Mouse (Mus musculus) forebrain, embryonic 16.5 days (tissue): Measurements from ENCODE around the gene Sult2a3. TPM values are rescaled to one million over a fixed set of nuclear protein-coding genes. Genes with fewer than 3 reads are reported as not detected.
"Not testable (repeated sequence)": the region's sequence is repeated elsewhere in the genome, so short reads cannot be mapped to it uniquely, and the experiment has no call there.

ENCODE experiments used
- ATAC-seq: fragments of 200-750 bp; cut with Nextera tagmentation; 2 replicates; pipeline ENCODE4 v1.8.0; 2017; ENCODE audit warnings: mild to moderate bottlenecking, moderate library complexity
- H3K27ac ChIP-seq: fragments of 300-500 bp; sonication (generic); 2 replicates; pipeline ENCODE4 v1.5.1; 2014; ENCODE audit warnings: low read length, control low read depth
- H3K27me3 ChIP-seq: fragments of 300-500 bp; sonication (generic); replicated peaks from 2 replicates; pipeline ENCODE4 v1.6.1; 2014; ENCODE audit warnings: low read length; ENCODE audit not compliant: control insufficient read depth, insufficient read depth
- H3K36me3 ChIP-seq: fragments of 300-500 bp; sonication (generic); 2 replicates; pipeline ENCODE4 v1.6.1; 2014; ENCODE audit not compliant: control insufficient read depth, insufficient read depth
- H3K4me1 ChIP-seq: fragments of 300-500 bp; sonication (generic); replicated peaks from 2 replicates; pipeline ENCODE4 v1.6.1; 2014; ENCODE audit warnings: low read length; ENCODE audit not compliant: control insufficient read depth, insufficient read depth
- H3K4me2 ChIP-seq: fragments of 300-500 bp; sonication (generic); 2 replicates; pipeline ENCODE4 v1.6.1; 2014; ENCODE audit warnings: mild to moderate bottlenecking, low read length, control low read depth
- H3K4me3 ChIP-seq: fragments of 300-500 bp; sonication (generic); replicated peaks from 2 replicates; pipeline ENCODE4 v1.5.1; 2014; ENCODE audit warnings: mild to moderate bottlenecking, low read length, control low read depth
- H3K9ac ChIP-seq: fragments of 300-500 bp; sonication (generic); replicated peaks from 2 replicates; pipeline ENCODE4 v1.6.1; 2014; ENCODE audit warnings: low read depth, low read length, control low read depth
- H3K9me3 ChIP-seq: fragments of 300-500 bp; sonication (generic); 2 replicates; pipeline ENCODE4 v1.6.1; 2016; ENCODE audit warnings: low read length; ENCODE audit not compliant: control insufficient read depth
- WGBS: fragments of 180-500 bp; shearing (Covaris S2); extraction: QIAGEN DNeasy Blood & Tissue Kit; methylation state at CpG from one replicate; pipeline ENCODE4 v1.1.7; 2014; 5-methylcytosine and 5-hydroxymethylcytosine counted together
- polyA plus RNA-seq: library from polyadenylated mRNA; unstranded; fragments of >200 nt; fragmentation: Nextera tagmentation; extraction: Ambion mirVana; gene quantifications from 2 replicates; pipeline ENCODE4 v1.2.1, GENCODE M21; 2015

The Sult2a3 gene
- not detected in 2 replicates for polyA plus RNA-seq

GRCm38 (mm10) chr7:14122944-14123343 is at the start of gene Sult2a3:
Gene Sult2a3 (minus strand): TSS chr7:14123044.
- Histone ChIP-seq H3K9ac (no peak within 1 kb of the TSS), H3K27ac (no peak within 1 kb of the TSS), H3K9me3 (peaks cover 3% of the 10 kb centered on the region), H3K36me3 (no peaks in the 10 kb centered on the region), H3K4me3 (no peak within 1 kb of the TSS), H3K4me2 (no peak within 1 kb of the TSS), H3K4me1 (no peaks in the 10 kb centered on the region), H3K27me3 (no peaks in the 10 kb centered on the region)
- ATAC-seq = no peak
- WGBS = 92% methylated on average over 2 of the region's 2 CpGs

- no peak overlapping the region for H3K4me2 ChIP-seq
- ATAC-seq = no peak
- no peaks in the 10 kb centered on the region for H3K27me3 ChIP-seq
- H3K36me3 ChIP-seq = no peaks in the 10 kb centered on the region
- no peak overlapping the region for H3K27ac ChIP-seq
- H3K4me1 ChIP-seq = no peaks in the 10 kb centered on the region
- H3K4me3 ChIP-seq = no peak overlapping the region
- peaks cover 3% of the 10 kb centered on the region for H3K9me3 ChIP-seq
- WGBS = 79% methylated on average over 2 of the region's 2 CpGs
- no peak overlapping the region for H3K9ac ChIP-seq
Observed at GRCm38 (mm10) chr7:14120436-14120835, 2.4 kb downstream of the Sult2a3 start.

GRCm38 (mm10) chr7:14119865-14120264 is 3.0 kb downstream of the Sult2a3 start:
- H3K4me1 ChIP-seq, H3K27ac ChIP-seq, H3K4me3 ChIP-seq, H3K9ac ChIP-seq, H3K9me3 ChIP-seq, H3K4me2 ChIP-seq, H3K27me3 ChIP-seq, ATAC-seq, H3K36me3 ChIP-seq: not testable (repeated sequence)
- 68% methylated on average over 3 of the region's 3 CpGs for WGBS

GRCm38 (mm10) chr7:14116761-14117160 is 6.1 kb downstream of the Sult2a3 start:
- no peaks in the 10 kb centered on the region for H3K27me3 ChIP-seq
- H3K4me3 ChIP-seq = no peak overlapping the region
- no peak overlapping the region for H3K4me2 ChIP-seq
- no peaks in the 10 kb centered on the region for H3K36me3 ChIP-seq
- H3K4me1 ChIP-seq = no peaks in the 10 kb centered on the region
- peaks cover 3% of the 10 kb centered on the region; the same call in 1 of the 2 replicates for H3K9me3 ChIP-seq
- H3K27ac ChIP-seq = no peak overlapping the region
- no peak for ATAC-seq
- 30% methylated on average over 1 of the region's 1 CpGs for WGBS
- H3K9ac ChIP-seq = no peak overlapping the region

- not testable (repeated sequence) for H3K4me2 ChIP-seq, H3K36me3 ChIP-seq, H3K4me1 ChIP-seq, H3K27ac ChIP-seq, H3K4me3 ChIP-seq, H3K9me3 ChIP-seq, ATAC-seq, H3K27me3 ChIP-seq, H3K9ac ChIP-seq
- 46% methylated on average over 3 of the region's 3 CpGs for WGBS
Observed at GRCm38 (mm10) chr7:14114471-14114870, 8.4 kb downstream of the Sult2a3 start.

- WGBS = 56% methylated on average over 1 of the region's 1 CpGs
- ATAC-seq = not testable (repeated sequence)
Observed at GRCm38 (mm10) chr7:14047821-14048220, 75.0 kb downstream of the Sult2a3 start.

GRCm38 (mm10) chr7:14030831-14031230 is 92.0 kb downstream of the Sult2a3 start:
- H3K4me3 ChIP-seq = not testable (repeated sequence)

More at GRCm38 (mm10) chr7:14047821-14048220, 75.0 kb downstream of the Sult2a3 start:
- not testable (repeated sequence) for H3K9me3 ChIP-seq, H3K27me3 ChIP-seq, H3K36me3 ChIP-seq, H3K4me2 ChIP-seq, H3K4me1 ChIP-seq, H3K9ac ChIP-seq, H3K27ac ChIP-seq, H3K4me3 ChIP-seq

More at GRCm38 (mm10) chr7:14030831-14031230, 92.0 kb downstream of the Sult2a3 start:
- not testable (repeated sequence) for H3K9me3 ChIP-seq, ATAC-seq, H3K27ac ChIP-seq, H3K27me3 ChIP-seq, H3K4me1 ChIP-seq, H3K9ac ChIP-seq, H3K36me3 ChIP-seq, H3K4me2 ChIP-seq

Other genes with a start within 250 kb of the Sult2a3 start
- not detected in 2 replicates for gene Sult2a4, start 133.4 kb downstream of the Sult2a3 start, polyA plus RNA-seq
- not detected in 2 replicates for gene Sult2a6, start 131.8 kb upstream of the Sult2a3 start, polyA plus RNA-seq
- not detected in 2 replicates for gene Obox8, start 210.5 kb upstream of the Sult2a3 start, polyA plus RNA-seq